Mouse (Mus musculus): ENCODE results near the gene Ap1g2. TPM values are rescaled to one million over a fixed set of nuclear protein-coding genes. Genes with fewer than 3 reads are reported as not detected.

Ap1g2 gene
- polyA plus RNA-seq, 1 experiment from 2014 or later = 18.5 TPM

DNA sequence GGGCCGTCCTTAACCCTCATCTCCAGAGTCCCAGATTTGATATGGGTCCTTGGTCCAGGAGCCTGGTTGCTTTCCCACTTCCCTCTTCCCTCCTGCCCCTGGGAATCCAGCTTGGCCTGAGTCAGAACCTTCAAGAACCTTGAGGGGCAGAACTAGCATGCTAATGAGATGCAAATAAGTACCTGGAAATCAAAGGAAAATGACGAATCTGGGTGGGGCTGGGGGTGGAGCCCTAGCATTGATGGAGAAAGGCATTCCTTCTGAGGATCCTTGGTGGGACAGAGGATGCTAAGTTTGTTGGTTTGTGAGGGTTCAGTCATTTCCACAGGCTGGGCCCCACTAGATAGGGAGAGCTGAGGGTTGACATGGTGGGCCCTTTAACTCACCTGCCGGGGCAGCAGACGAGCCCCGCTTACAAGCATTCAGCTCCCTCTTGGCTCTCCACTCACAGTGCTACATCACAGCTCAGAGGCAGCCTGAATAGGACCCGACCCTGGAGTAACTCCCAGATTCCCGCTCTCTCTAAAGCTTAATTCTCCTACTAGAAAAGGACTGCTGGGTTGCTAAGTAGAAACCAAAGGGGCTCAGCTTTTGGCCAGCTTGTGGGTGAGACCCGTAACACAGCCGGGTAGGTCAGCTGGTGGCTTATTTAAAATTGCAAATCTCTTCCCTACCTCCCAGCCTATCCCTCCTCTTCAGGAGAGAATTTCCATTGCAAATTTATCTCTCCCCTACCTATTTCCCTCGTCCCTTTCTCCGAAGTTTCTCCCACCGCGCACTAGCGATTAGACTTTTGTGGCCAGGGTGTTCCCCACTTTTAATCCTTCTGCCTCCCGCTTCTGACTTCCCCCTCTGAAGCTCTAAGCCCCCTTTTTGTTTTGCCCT lies 28.7 kb downstream of the Ap1g2 start:
- DNase-seq (ENCODE audit: extremely low spot score, low spot score) = no peak
- H3K4me1 ChIP-seq = peaks cover 30% of the 10 kb centered on the region
- 8% methylated on average over 15 of the region's 15 CpGs for WGBS
- peaks cover 24% of the 10 kb centered on the region for H3K36me3 ChIP-seq (replicated peaks)
- H3K9me3 ChIP-seq = no peaks in the 10 kb centered on the region
- H3K27me3 ChIP-seq (ENCODE audit: poor library complexity, severe bottlenecking) = peaks cover 52% of the 10 kb centered on the region
- peak overlapping the region; percentile 62; the same call in 1 of the 2 replicates for H3K27ac ChIP-seq
- H3K4me3 ChIP-seq = peak overlapping the region; percentile 32

- 63% methylated on average over 3 of the region's 3 CpGs for WGBS
- H3K9me3 ChIP-seq = no peaks in the 10 kb centered on the region
- DNase-seq (ENCODE audit: extremely low spot score, low spot score) = no peak
- H3K4me1 ChIP-seq = peaks cover 38% of the 10 kb centered on the region
- H3K27ac ChIP-seq = no peak overlapping the region
- peaks cover 32% of the 10 kb centered on the region for H3K36me3 ChIP-seq (replicated peaks)
- peaks cover 57% of the 10 kb centered on the region for H3K27me3 ChIP-seq (ENCODE audit: poor library complexity, severe bottlenecking)
- H3K4me3 ChIP-seq = no peak overlapping the region
Measured at GRCm38 (mm10) chr14:55076956-55077355, 29.4 kb downstream of the Ap1g2 start.

GRCm38 (mm10) chr14:55076224-55076623 lies 30.2 kb downstream of the Ap1g2 start:
- 71% methylated on average over 6 of the region's 6 CpGs for WGBS
- H3K36me3 ChIP-seq (replicated peaks) = peaks cover 35% of the 10 kb centered on the region
- no peak for DNase-seq (ENCODE audit: extremely low spot score, low spot score)
- H3K4me3 ChIP-seq = no peak overlapping the region
- peaks cover 65% of the 10 kb centered on the region for H3K27me3 ChIP-seq (ENCODE audit: poor library complexity, severe bottlenecking)
- H3K9me3 ChIP-seq = no peaks in the 10 kb centered on the region
- H3K4me1 ChIP-seq = peaks cover 45% of the 10 kb centered on the region
- no peak overlapping the region for H3K27ac ChIP-seq

GRCm38 (mm10) chr14:55074416-55074815 lies 32.0 kb downstream of the Ap1g2 start:
- WGBS = 96% methylated on average over 12 of the region's 12 CpGs
- DNase-seq (ENCODE audit: extremely low spot score, low spot score) = no peak
- Histone ChIP-seq H3K27ac (no peak overlapping the region), H3K4me1 (peaks cover 47% of the 10 kb centered on the region), H3K4me3 (no peak overlapping the region), H3K27me3 (ENCODE audit: poor library complexity, severe bottlenecking) (peaks cover 75% of the 10 kb centered on the region), H3K9me3 (no peaks in the 10 kb centered on the region), H3K36me3 (replicated peaks) (peaks cover 53% of the 10 kb centered on the region)

GRCm38 (mm10) chr14:55071756-55072155 lies 34.6 kb downstream of the Ap1g2 start:
- Histone ChIP-seq H3K27ac (peak overlapping the region; percentile 22; the same call in 1 of the 2 replicates), H3K36me3 (replicated peaks) (peaks cover 79% of the 10 kb centered on the region)
- DNase-seq (ENCODE audit: extremely low spot score, low spot score) = no peak

GRCm38 (mm10) chr14:55066042-55066441 lies 40.4 kb downstream of the Ap1g2 start:
- Histone ChIP-seq H3K27ac (no peak overlapping the region), H3K27me3 (ENCODE audit: poor library complexity, severe bottlenecking) (peaks cover 46% of the 10 kb centered on the region), H3K4me3 (no peak overlapping the region), H3K9me3 (no peaks in the 10 kb centered on the region), H3K36me3 (replicated peaks) (peaks cover 83% of the 10 kb centered on the region), H3K4me1 (peaks cover 26% of the 10 kb centered on the region)
- no peak for DNase-seq (ENCODE audit: extremely low spot score, low spot score)
- WGBS = 92% methylated on average over 8 of the region's 8 CpGs

More at GRCm38 (mm10) chr14:55071756-55072155, 34.6 kb downstream of the Ap1g2 start:
- Histone ChIP-seq H3K9me3 (no peaks in the 10 kb centered on the region), H3K4me1 (peaks cover 25% of the 10 kb centered on the region), H3K27me3 (ENCODE audit: poor library complexity, severe bottlenecking) (peaks cover 48% of the 10 kb centered on the region), H3K4me3 (no peak overlapping the region; the same call in 1 of the 2 replicates)
- WGBS = 25% methylated on average over 19 of the region's 19 CpGs

DNA sequence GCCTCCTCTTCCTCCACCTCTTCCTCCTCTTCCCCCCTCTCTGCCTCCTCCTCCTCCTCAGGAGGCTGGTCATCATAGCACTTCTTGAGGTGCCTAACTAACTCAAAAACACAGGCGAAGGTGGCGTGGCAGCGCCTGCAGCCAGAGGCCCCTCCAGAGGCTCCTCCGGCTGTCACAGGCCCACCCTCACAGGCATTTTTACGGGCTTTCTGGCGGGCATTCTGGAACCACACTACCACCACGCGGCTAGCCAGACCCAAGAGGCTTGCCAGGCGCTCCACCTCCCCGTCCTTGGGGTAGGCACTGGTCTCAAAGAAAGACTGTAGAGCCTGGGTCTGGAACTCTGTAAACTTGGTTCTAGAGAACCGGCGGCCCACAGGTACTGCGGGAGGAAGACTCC lies 41.0 kb downstream of the Ap1g2 start:
- DNase-seq (ENCODE audit: extremely low spot score, low spot score) = no peak
- H3K4me1 ChIP-seq = peaks cover 26% of the 10 kb centered on the region
- H3K9me3 ChIP-seq = no peaks in the 10 kb centered on the region
- WGBS = 92% methylated on average over 13 of the region's 13 CpGs
- H3K36me3 ChIP-seq (replicated peaks) = peaks cover 77% of the 10 kb centered on the region
- peaks cover 39% of the 10 kb centered on the region for H3K27me3 ChIP-seq (ENCODE audit: poor library complexity, severe bottlenecking)
- H3K4me3 ChIP-seq = no peak overlapping the region
- no peak overlapping the region for H3K27ac ChIP-seq

- Histone ChIP-seq H3K27me3 (ENCODE audit: poor library complexity, severe bottlenecking) (peaks cover 35% of the 10 kb centered on the region), H3K4me1 (peaks cover 33% of the 10 kb centered on the region), H3K36me3 (replicated peaks) (peaks cover 70% of the 10 kb centered on the region), H3K4me3 (no peak overlapping the region), H3K27ac (no peak overlapping the region), H3K9me3 (no peaks in the 10 kb centered on the region)
- WGBS = 83% methylated on average over 35 of the region's 35 CpGs
- no peak for DNase-seq (ENCODE audit: extremely low spot score, low spot score)
Measured at GRCm38 (mm10) chr14:55064481-55065370, 41.7 kb downstream of the Ap1g2 start.

- H3K36me3 ChIP-seq (replicated peaks) = peaks cover 61% of the 10 kb centered on the region
- WGBS = 88% methylated on average over 22 of the region's 22 CpGs
- DNase-seq (ENCODE audit: extremely low spot score, low spot score) = no peak
- no peak overlapping the region for H3K4me3 ChIP-seq
- peaks cover 36% of the 10 kb centered on the region for H3K4me1 ChIP-seq
- no peaks in the 10 kb centered on the region for H3K9me3 ChIP-seq
- H3K27ac ChIP-seq = no peak overlapping the region
- peaks cover 35% of the 10 kb centered on the region for H3K27me3 ChIP-seq (ENCODE audit: poor library complexity, severe bottlenecking)
Measured at GRCm38 (mm10) chr14:55063581-55064381, 42.6 kb downstream of the Ap1g2 start.

GRCm38 (mm10) chr14:55063117-55063516 lies 43.3 kb downstream of the Ap1g2 start:
- Histone ChIP-seq H3K36me3 (replicated peaks) (peaks cover 54% of the 10 kb centered on the region), H3K4me3 (no peak overlapping the region), H3K9me3 (no peaks in the 10 kb centered on the region), H3K27ac (0 out of 2 replicates have a peak overlapping the region, but pooled peaks have one; percentile 51), H3K4me1 (peaks cover 36% of the 10 kb centered on the region), H3K27me3 (ENCODE audit: poor library complexity, severe bottlenecking) (peaks cover 35% of the 10 kb centered on the region)
- 88% methylated on average over 5 of the region's 5 CpGs for WGBS
- DNase-seq (ENCODE audit: extremely low spot score, low spot score) = no peak

GRCm38 (mm10) chr14:55062626-55063025 lies 43.8 kb downstream of the Ap1g2 start:
- WGBS = 34% methylated on average over 17 of the region's 17 CpGs

DNA sequence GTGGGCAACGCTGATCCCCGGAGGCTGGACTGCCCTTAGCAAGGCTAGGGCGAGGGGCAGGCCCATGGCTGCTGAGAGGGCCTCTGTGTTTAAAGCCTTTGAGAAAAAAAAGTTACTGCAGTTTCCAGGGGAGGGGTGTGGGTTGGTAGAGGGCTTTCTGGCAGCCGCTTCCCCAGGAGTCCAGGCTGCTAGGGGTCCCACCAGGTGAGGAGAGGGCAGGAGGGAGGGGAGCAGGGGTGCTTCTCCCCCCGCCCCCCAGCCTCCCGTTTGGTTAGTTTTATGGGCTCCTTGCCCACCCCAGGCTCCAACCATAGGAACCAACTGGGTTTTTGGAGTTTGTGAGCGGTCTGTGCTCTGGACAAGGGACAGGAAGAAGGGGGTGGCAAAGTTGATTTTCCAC lies 44.5 kb downstream of the Ap1g2 start:
- peaks cover 41% of the 10 kb centered on the region for H3K36me3 ChIP-seq (replicated peaks)
- DNase-seq (ENCODE audit: extremely low spot score, low spot score) = no peak
- peaks cover 36% of the 10 kb centered on the region for H3K4me1 ChIP-seq
- peaks cover 35% of the 10 kb centered on the region for H3K27me3 ChIP-seq (ENCODE audit: poor library complexity, severe bottlenecking)
- 0 out of 2 replicates have a peak, but pooled peaks cover 3% of the 10 kb centered on the region for H3K9me3 ChIP-seq
- H3K4me3 ChIP-seq = no peak overlapping the region
- WGBS = 39% methylated on average over 7 of the region's 7 CpGs
- H3K27ac ChIP-seq = peak overlapping the region; percentile 59; the same call in 1 of the 2 replicates

More at GRCm38 (mm10) chr14:55062626-55063025, 43.8 kb downstream of the Ap1g2 start:
- Histone ChIP-seq H3K27ac (0 out of 2 replicates have a peak overlapping the region, but pooled peaks have one; percentile 51), H3K9me3 (0 out of 2 replicates have a peak, but pooled peaks cover 2% of the 10 kb centered on the region), H3K4me1 (peaks cover 36% of the 10 kb centered on the region), H3K36me3 (replicated peaks) (peaks cover 49% of the 10 kb centered on the region), H3K4me3 (peak overlapping the region; percentile 23), H3K27me3 (ENCODE audit: poor library complexity, severe bottlenecking) (peaks cover 35% of the 10 kb centered on the region)
- DNase-seq (ENCODE audit: extremely low spot score, low spot score) = no peak

All from forebrain, embryonic 10.5 days (tissue).